Mouse (Mus musculus) limb, embryonic 14.5 days (tissue): ENCODE data around the gene Olfr319. TPM values are rescaled to one million over a fixed set of nuclear protein-coding genes. Genes with fewer than 3 reads are reported as not detected.

Experiments used
- ATAC-seq: fragments of 200-750 bp; cut with Nextera tagmentation; 2 replicates; pipeline ENCODE4 v1.8.0; 2017; ENCODE audit warnings: low read depth, moderate number of reproducible peaks, moderate TSS enrichment; ENCODE audit not compliant: low FRiP score
- DNase-seq: peaks from one replicate; pipeline ENCODE4 v3.0.0-alpha.2; 2015; ENCODE audit warnings: low spot score
- H3K27ac ChIP-seq: fragments of 300-500 bp; sonication (generic); replicated peaks from 2 replicates; pipeline ENCODE4 v1.5.1; 2014; ENCODE audit warnings: low read depth, mild to moderate bottlenecking, low read length, moderate library complexity, mixed read lengths
- H3K27me3 ChIP-seq: fragments of 300-500 bp; sonication (generic); 2 replicates; pipeline ENCODE4 v1.6.1; 2014; ENCODE audit warnings: low read length, mixed read lengths; ENCODE audit not compliant: control insufficient read depth, insufficient read depth
- H3K36me3 ChIP-seq: fragments of 300-500 bp; sonication (generic); 2 replicates; pipeline ENCODE4 v1.6.1; 2014; ENCODE audit warnings: mild to moderate bottlenecking, low read length, moderate library complexity, mixed read lengths; ENCODE audit not compliant: control insufficient read depth, insufficient read depth
- H3K4me1 ChIP-seq: fragments of 300-500 bp; sonication (generic); 2 replicates; pipeline ENCODE4 v1.6.1; 2014; ENCODE audit warnings: antibody characterized with exemption, low read length, mixed read lengths; ENCODE audit not compliant: control insufficient read depth, insufficient read depth
- H3K4me2 ChIP-seq: fragments of 300-500 bp; sonication (generic); replicated peaks from 2 replicates; pipeline ENCODE4 v1.6.1; 2014; ENCODE audit warnings: low read depth, mild to moderate bottlenecking, low read length, moderate library complexity; ENCODE audit not compliant: severe bottlenecking
- H3K4me3 ChIP-seq: fragments of 300-500 bp; sonication (generic); replicated peaks from 2 replicates; pipeline ENCODE4 v1.5.1; 2014; ENCODE audit warnings: low read length
- H3K9ac ChIP-seq: fragments of 300-500 bp; sonication (generic); 2 replicates; pipeline ENCODE4 v1.6.1; 2014; ENCODE audit warnings: mild to moderate bottlenecking, low read depth, low read length, moderate library complexity; ENCODE audit not compliant: severe bottlenecking
- H3K9me3 ChIP-seq: fragments of 300-500 bp; sonication (generic); 2 replicates; pipeline ENCODE4 v1.6.1; 2016; ENCODE audit warnings: low read length; ENCODE audit not compliant: control insufficient read depth
- POLR2A ChIP-seq: fragments of 200-500 bp; IDR thresholded peaks from 2 replicates; pipeline ENCODE4 v1.8.0; 2012; ENCODE audit warnings: inconsistent platforms, mild to moderate bottlenecking, moderate library complexity, borderline replicate concordance; ENCODE audit not compliant: insufficient read depth, insufficient read length; ENCODE audit errors: extremely low read depth
- WGBS: fragments of 180-500 bp; shearing (Covaris S2); extraction: QIAGEN DNeasy Blood & Tissue Kit; methylation state at CpG from one replicate; pipeline ENCODE4 v1.1.7; 2014; 5-methylcytosine and 5-hydroxymethylcytosine counted together
- polyA plus RNA-seq, 2 experiments: library from polyadenylated mRNA; depleted of rRNA in 1 of 2; stranded (reverse) in 1 of 2; unstranded in 1 of 2; fragments of >200 nt; fragmentation: Nextera tagmentation in 1 of 2; extraction: Ambion mirVana in 1 of 2; gene quantifications; 2 replicates each; pipeline versions ENCODE4 v1.2.1 to v1.2.3; 2012 to 2014

Olfr319 gene
- polyA plus RNA-seq (2012; rRNA removed) = not detected in 2 replicates
- polyA plus RNA-seq (2014; fragmentation: Nextera tagmentation; extraction: Ambion mirVana) = not detected in 2 replicates

DNA sequence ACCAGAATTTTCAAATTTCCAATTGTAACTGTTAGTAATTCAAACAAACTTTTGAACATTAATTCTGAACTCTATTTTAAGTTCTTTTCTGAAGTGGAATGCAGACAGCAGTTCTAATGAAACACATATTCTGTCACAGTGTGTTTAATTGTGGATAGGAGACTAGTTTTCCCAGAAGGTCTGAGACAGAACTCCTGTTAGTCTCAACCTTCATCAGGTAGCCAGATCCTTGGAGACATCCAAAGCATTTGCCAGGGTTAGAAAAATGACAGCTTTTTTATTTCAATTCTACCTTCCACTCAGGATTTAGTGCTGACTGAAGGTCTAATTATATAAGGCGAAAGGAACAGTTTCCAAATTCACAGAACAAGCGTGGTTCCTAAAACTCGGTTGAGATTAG is at the start of gene Olfr319:
Gene Olfr319 (plus strand): TSS at position 301 of the 400 bp plus-strand sequence.
- Histone ChIP-seq H3K4me3 (no peak within 1 kb of the TSS), H3K4me2 (no peak within 1 kb of the TSS)

GRCm38 (mm10) chr11:58655151-58655550 is 43.8 kb upstream of the Olfr319 start:
- WGBS = 91% methylated on average over 3 of the region's 3 CpGs
- ATAC-seq (no peak), DNase-seq (no peak)
- Histone ChIP-seq H3K36me3 (no peaks in the 10 kb centered on the region), H3K4me2 (no peak overlapping the region), H3K4me1 (no peaks in the 10 kb centered on the region), H3K9me3 (no peaks in the 10 kb centered on the region), H3K4me3 (no peak overlapping the region), H3K27me3 (no peaks in the 10 kb centered on the region), H3K27ac (no peak overlapping the region), H3K9ac (no peak overlapping the region)
- TF ChIP-seq POLR2A = no peak

More for the DNA sequence above, at the start of gene Olfr319:
- 0 out of 2 replicates have a peak, but pooled peaks cover 3% of the 10 kb centered on the region for H3K9me3 ChIP-seq
- H3K9ac ChIP-seq = no peak within 1 kb of the TSS
- ATAC-seq (no peak), DNase-seq (no peak)
- H3K4me1 ChIP-seq = no peaks in the 10 kb centered on the region
- H3K27me3 ChIP-seq = no peaks in the 10 kb centered on the region
- no peak within 1 kb of the TSS for H3K27ac ChIP-seq
- H3K36me3 ChIP-seq = no peaks in the 10 kb centered on the region
- TF ChIP-seq POLR2A = no peak
- 88% methylated on average over 3 of the region's 3 CpGs for WGBS

DNA sequence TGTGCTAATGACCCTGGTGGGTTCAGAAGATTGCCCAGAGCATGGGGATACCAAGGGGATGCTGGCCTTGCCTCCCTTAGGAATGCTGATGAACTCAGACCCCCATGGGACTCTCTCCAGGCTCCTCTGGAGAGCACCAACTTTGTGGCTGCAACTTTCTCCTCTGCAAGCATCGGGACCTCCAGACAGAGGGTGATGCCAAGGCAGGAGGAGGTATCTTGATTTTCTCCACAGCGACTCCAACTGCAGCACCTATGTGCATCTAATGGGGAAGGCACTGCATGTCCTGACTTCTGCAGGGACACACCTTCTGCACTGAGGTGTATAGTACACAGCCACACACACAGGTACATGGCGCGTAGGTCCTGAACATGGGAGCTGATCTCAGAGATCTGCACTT is 40.4 kb upstream of the Olfr319 start, which contains the start of gene Olfr322:
Gene Olfr322 (plus strand): TSS at position 187 of the 400 bp plus-strand sequence.
- WGBS = 86% methylated on average over 4 of the region's 4 CpGs
- TF ChIP-seq POLR2A = no peak
- ATAC-seq (no peak), DNase-seq (no peak)
- Histone ChIP-seq H3K9ac (no peak within 1 kb of the TSS), H3K4me1 (no peaks in the 10 kb centered on the region), H3K27me3 (no peaks in the 10 kb centered on the region), H3K36me3 (no peaks in the 10 kb centered on the region), H3K27ac (no peak within 1 kb of the TSS), H3K9me3 (no peaks in the 10 kb centered on the region), H3K4me3 (no peak within 1 kb of the TSS), H3K4me2 (no peak within 1 kb of the TSS)

DNA sequence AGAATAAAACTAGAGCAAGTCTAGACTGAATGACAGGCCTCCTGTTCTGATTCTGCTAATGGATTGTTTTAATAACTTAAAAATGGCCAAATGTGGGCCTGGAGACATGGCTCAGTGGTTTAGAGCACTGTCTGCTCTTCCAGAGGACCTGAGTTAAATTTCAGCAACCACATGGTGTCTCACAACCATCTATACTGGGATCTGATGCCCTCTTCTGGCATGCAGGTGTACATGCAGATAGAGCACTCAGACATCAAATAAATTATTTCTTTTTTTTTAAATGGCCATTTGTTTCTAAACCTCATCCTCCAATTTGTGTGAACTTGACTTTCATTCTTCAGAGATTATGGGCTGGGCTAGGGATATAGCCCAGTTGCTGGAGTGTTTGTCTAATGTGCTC is 29.7 kb upstream of the Olfr319 start:
- no peak for ATAC-seq
- no peak for DNase-seq
- no peak overlapping the region for H3K27ac ChIP-seq
- no peak overlapping the region for H3K9ac ChIP-seq
- H3K4me2 ChIP-seq = no peak overlapping the region
- H3K27me3 ChIP-seq = no peaks in the 10 kb centered on the region
- H3K4me3 ChIP-seq = no peak overlapping the region
- H3K4me1 ChIP-seq = no peaks in the 10 kb centered on the region
- no peaks in the 10 kb centered on the region for H3K36me3 ChIP-seq
- H3K9me3 ChIP-seq = no peaks in the 10 kb centered on the region
- TF ChIP-seq POLR2A = no peak

GRCm38 (mm10) chr11:58671825-58672224 is 27.1 kb upstream of the Olfr319 start:
- DNase-seq = no peak
- Histone ChIP-seq H3K9ac (no peak overlapping the region), H3K4me2 (no peak overlapping the region), H3K27me3 (no peaks in the 10 kb centered on the region), H3K4me3 (no peak overlapping the region), H3K4me1 (no peaks in the 10 kb centered on the region), H3K36me3 (no peaks in the 10 kb centered on the region), H3K9me3 (no peaks in the 10 kb centered on the region), H3K27ac (no peak overlapping the region)
- no peak for TF ChIP-seq POLR2A
- no peak for ATAC-seq
- WGBS = 46% methylated on average over 4 of the region's 4 CpGs

- no peak for TF ChIP-seq POLR2A
- no peaks in the 10 kb centered on the region for H3K9me3 ChIP-seq
- H3K27ac ChIP-seq = no peak within 1 kb of the TSS
- DNase-seq (no peak), ATAC-seq (no peak)
- no peak within 1 kb of the TSS for H3K9ac ChIP-seq
- no peaks in the 10 kb centered on the region for H3K4me1 ChIP-seq
- H3K27me3 ChIP-seq = no peaks in the 10 kb centered on the region
- no peak within 1 kb of the TSS for H3K4me2 ChIP-seq
- 87% methylated on average over 1 of the region's 1 CpGs for WGBS
- H3K4me3 ChIP-seq = no peak within 1 kb of the TSS
- H3K36me3 ChIP-seq = no peaks in the 10 kb centered on the region
Observed at GRCm38 (mm10) chr11:58680799-58681198, 18.2 kb upstream of the Olfr319 start, which contains the start of gene Olfr320. Gene Olfr320 (plus strand): TSS chr11:58681099.
